Mouse (Mus musculus) midbrain, embryonic 16.5 days (tissue): Measurements from ENCODE around the gene Cntn1. TPM values are rescaled to one million over a fixed set of nuclear protein-coding genes. Genes with fewer than 3 reads are reported as not detected.

Experiments
- ATAC-seq: fragments of 200-750 bp; cut with Nextera tagmentation; 2 replicates; pipeline ENCODE4 v1.8.0; 2017; ENCODE audit warnings: moderate TSS enrichment
- H3K27ac ChIP-seq: fragments of 300-500 bp; sonication (generic); 2 replicates; pipeline ENCODE4 v1.5.1; 2014; ENCODE audit warnings: mild to moderate bottlenecking, low read length, mixed read lengths
- H3K27me3 ChIP-seq: fragments of 300-500 bp; sonication (generic); 2 replicates; pipeline ENCODE4 v1.6.1; 2014; ENCODE audit warnings: low read depth, low read length, mixed read lengths; ENCODE audit not compliant: control insufficient read depth, insufficient read depth
- H3K36me3 ChIP-seq: fragments of 300-500 bp; sonication (generic); 2 replicates; pipeline ENCODE4 v1.6.1; 2014; ENCODE audit warnings: mild to moderate bottlenecking, low read length, moderate library complexity, mixed read lengths; ENCODE audit not compliant: control insufficient read depth, insufficient read depth
- H3K4me1 ChIP-seq: fragments of 300-500 bp; sonication (generic); 2 replicates; pipeline ENCODE4 v1.6.1; 2014; ENCODE audit warnings: mild to moderate bottlenecking, low read length, mixed read lengths; ENCODE audit not compliant: control insufficient read depth, insufficient read depth
- H3K4me2 ChIP-seq: fragments of 300-500 bp; sonication (generic); 2 replicates; pipeline ENCODE4 v1.6.1; 2014; ENCODE audit warnings: mild to moderate bottlenecking, low read length, mixed read lengths
- H3K4me3 ChIP-seq: fragments of 300-500 bp; sonication (generic); 2 replicates; pipeline ENCODE4 v1.5.1; 2014; ENCODE audit warnings: low read depth, mild to moderate bottlenecking, low read length, moderate library complexity, mixed read lengths
- H3K9ac ChIP-seq: fragments of 300-500 bp; sonication (generic); 2 replicates; pipeline ENCODE4 v1.6.1; 2014; ENCODE audit warnings: low read depth, low read length, mixed read lengths
- H3K9me3 ChIP-seq: fragments of 300-500 bp; sonication (generic); replicated peaks from 2 replicates; pipeline ENCODE4 v1.6.1; 2014; ENCODE audit warnings: mild to moderate bottlenecking, low read length, mixed read lengths; ENCODE audit not compliant: control insufficient read depth, poor library complexity, severe bottlenecking
- WGBS: fragments of 180-500 bp; shearing (Covaris S2); extraction: QIAGEN DNeasy Blood & Tissue Kit; methylation state at CpG from one replicate; pipeline ENCODE4 v1.1.7; 2014; 5-methylcytosine and 5-hydroxymethylcytosine counted together
- polyA plus RNA-seq: library from polyadenylated mRNA; unstranded; fragments of >200 nt; fragmentation: Nextera tagmentation; extraction: Ambion mirVana; gene quantifications from 2 replicates; pipeline ENCODE4 v1.2.1, GENCODE M21; 2015

Cntn1 gene
- polyA plus RNA-seq, 1 experiment from 2014 or later, result 88.4 TPM

- Histone ChIP-seq H3K36me3 (no peaks in the 10 kb centered on the region), H3K9ac (0 out of 2 replicates have a peak overlapping the region, but pooled peaks have one; percentile 17), H3K27me3 (no peaks in the 10 kb centered on the region), H3K4me3 (peak overlapping the region; percentile 16), H3K27ac (no peak overlapping the region), H3K9me3 (no peaks in the 10 kb centered on the region), H3K4me2 (peak overlapping the region; percentile 40), H3K4me1 (peaks cover 9% of the 10 kb centered on the region)
- ATAC-seq, result no peak
- 55% methylated on average over 4 of the region's 4 CpGs for WGBS
Measured at GRCm38 (mm10) chr15:92162835-92163234, 111.9 kb downstream of the Cntn1 start.

- no peak overlapping the region for H3K4me3 ChIP-seq
- H3K36me3 ChIP-seq, result no peaks in the 10 kb centered on the region
- H3K27me3 ChIP-seq, result no peaks in the 10 kb centered on the region
- H3K4me2 ChIP-seq, result peak overlapping the region; percentile 22; the same call in 1 of the 2 replicates
- no peaks in the 10 kb centered on the region for H3K9me3 ChIP-seq
- no peak overlapping the region for H3K9ac ChIP-seq
- H3K27ac ChIP-seq, result no peak overlapping the region
- peaks cover 9% of the 10 kb centered on the region for H3K4me1 ChIP-seq
- no peak for ATAC-seq
- WGBS, result 72% methylated on average over 3 of the region's 3 CpGs
Measured at GRCm38 (mm10) chr15:92164127-92164526, 113.2 kb downstream of the Cntn1 start.

GRCm38 (mm10) chr15:92166266-92166665 lies 115.3 kb downstream of the Cntn1 start:
- Histone ChIP-seq H3K4me2 (no peak overlapping the region), H3K9me3 (no peaks in the 10 kb centered on the region), H3K36me3 (no peaks in the 10 kb centered on the region), H3K27me3 (no peaks in the 10 kb centered on the region), H3K27ac (no peak overlapping the region), H3K4me1 (peaks cover 2% of the 10 kb centered on the region; the same call in 1 of the 2 replicates), H3K4me3 (no peak overlapping the region), H3K9ac (no peak overlapping the region)
- 84% methylated on average over 5 of the region's 5 CpGs for WGBS
- ATAC-seq, result no peak

- H3K27ac ChIP-seq, result no peak overlapping the region
- no peak overlapping the region for H3K4me3 ChIP-seq
- no peak overlapping the region for H3K9ac ChIP-seq
- no peak for ATAC-seq
- H3K9me3 ChIP-seq, result no peaks in the 10 kb centered on the region
- no peaks in the 10 kb centered on the region for H3K4me1 ChIP-seq
- 76% methylated on average over 2 of the region's 2 CpGs for WGBS
- no peaks in the 10 kb centered on the region for H3K27me3 ChIP-seq
- no peaks in the 10 kb centered on the region for H3K36me3 ChIP-seq
- H3K4me2 ChIP-seq, result no peak overlapping the region
Measured at GRCm38 (mm10) chr15:92175739-92176138, 124.8 kb downstream of the Cntn1 start.

DNA sequence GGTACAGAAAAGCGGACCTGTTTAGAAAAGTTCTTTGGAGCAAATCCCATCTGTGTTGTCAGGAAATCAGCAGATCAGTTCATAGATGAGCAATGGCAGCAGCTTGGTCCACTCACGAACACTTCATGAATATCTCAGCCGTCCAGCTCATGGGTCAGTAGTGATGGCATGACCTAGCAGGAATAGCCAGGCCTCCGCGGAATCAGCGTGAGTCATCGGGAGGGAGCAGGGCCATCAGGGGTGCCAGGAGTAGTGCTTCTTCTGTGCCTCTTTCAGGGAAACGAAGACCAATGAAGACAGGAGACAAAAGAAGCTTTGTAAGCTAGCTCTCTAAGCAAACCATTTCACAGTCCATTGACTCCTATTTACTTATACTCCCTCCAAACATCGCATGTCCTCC lies 126.4 kb downstream of the Cntn1 start:
- Histone ChIP-seq H3K9ac (no peak overlapping the region), H3K4me1 (no peaks in the 10 kb centered on the region), H3K27me3 (no peaks in the 10 kb centered on the region), H3K4me3 (no peak overlapping the region), H3K27ac (no peak overlapping the region), H3K9me3 (no peaks in the 10 kb centered on the region), H3K36me3 (no peaks in the 10 kb centered on the region), H3K4me2 (no peak overlapping the region)
- no peak for ATAC-seq
- 63% methylated on average over 9 of the region's 9 CpGs for WGBS

- H3K4me1 ChIP-seq, result no peaks in the 10 kb centered on the region; the same call in 1 of the 2 replicates
- no peak overlapping the region for H3K9ac ChIP-seq
- H3K36me3 ChIP-seq, result no peaks in the 10 kb centered on the region
- no peak for ATAC-seq
- H3K4me2 ChIP-seq, result no peak overlapping the region
- H3K9me3 ChIP-seq, result no peaks in the 10 kb centered on the region
- H3K27me3 ChIP-seq, result no peaks in the 10 kb centered on the region
- H3K4me3 ChIP-seq, result no peak overlapping the region
- no peak overlapping the region for H3K27ac ChIP-seq
- WGBS, result 92% methylated on average over 2 of the region's 2 CpGs
Measured at GRCm38 (mm10) chr15:92185484-92185883, 134.5 kb downstream of the Cntn1 start.

- Histone ChIP-seq H3K36me3 (no peaks in the 10 kb centered on the region), H3K27ac (no peak overlapping the region), H3K27me3 (no peaks in the 10 kb centered on the region), H3K4me2 (no peak overlapping the region), H3K9ac (no peak overlapping the region), H3K9me3 (no peaks in the 10 kb centered on the region), H3K4me1 (no peaks in the 10 kb centered on the region; the same call in none of the 2 replicates), H3K4me3 (no peak overlapping the region)
- WGBS, result 86% methylated on average over 2 of the region's 2 CpGs
- no peak for ATAC-seq
Measured at GRCm38 (mm10) chr15:92190000-92190399, 139.0 kb downstream of the Cntn1 start.

- Histone ChIP-seq H3K4me1 (peaks cover 2% of the 10 kb centered on the region; the same call in 1 of the 2 replicates), H3K27me3 (no peaks in the 10 kb centered on the region), H3K9me3 (no peaks in the 10 kb centered on the region), H3K4me2 (no peak overlapping the region), H3K4me3 (no peak overlapping the region), H3K36me3 (no peaks in the 10 kb centered on the region), H3K9ac (no peak overlapping the region), H3K27ac (no peak overlapping the region)
- ATAC-seq, result no peak
- 49% methylated on average over 6 of the region's 6 CpGs for WGBS
Measured at GRCm38 (mm10) chr15:92200326-92200985, 149.5 kb downstream of the Cntn1 start.

DNA sequence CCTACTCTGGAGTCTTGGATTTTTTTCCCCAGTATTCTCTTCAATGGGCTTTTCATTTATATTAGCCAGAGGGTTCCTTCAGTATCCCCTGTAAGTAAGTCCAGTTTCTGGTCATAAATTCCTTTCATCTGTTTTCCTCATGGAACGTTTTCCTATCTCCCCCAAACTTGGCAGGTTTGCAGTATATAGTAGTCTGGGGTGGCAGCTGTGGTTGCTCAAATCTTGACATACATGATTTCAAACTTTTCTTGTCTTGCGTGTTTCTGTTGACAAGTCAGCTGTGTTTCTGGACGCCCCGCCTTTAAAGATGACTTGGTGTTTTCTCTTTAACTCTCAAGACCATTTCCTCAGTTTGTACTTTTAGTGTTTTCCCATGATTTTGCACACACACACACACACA lies 155.7 kb downstream of the Cntn1 start:
- no peak for ATAC-seq
- no peaks in the 10 kb centered on the region for H3K36me3 ChIP-seq
- H3K27me3 ChIP-seq, result no peaks in the 10 kb centered on the region

More for the DNA sequence above, 155.7 kb downstream of the Cntn1 start:
- Histone ChIP-seq H3K9me3 (no peaks in the 10 kb centered on the region), H3K4me1 (no peaks in the 10 kb centered on the region), H3K4me3 (no peak overlapping the region), H3K27ac (no peak overlapping the region), H3K4me2 (no peak overlapping the region), H3K9ac (no peak overlapping the region)
- 85% methylated on average over 4 of the region's 4 CpGs for WGBS
